Mouse (Mus musculus): ENCODE data around the gene Vash1.

Gene Vash1

DNA sequence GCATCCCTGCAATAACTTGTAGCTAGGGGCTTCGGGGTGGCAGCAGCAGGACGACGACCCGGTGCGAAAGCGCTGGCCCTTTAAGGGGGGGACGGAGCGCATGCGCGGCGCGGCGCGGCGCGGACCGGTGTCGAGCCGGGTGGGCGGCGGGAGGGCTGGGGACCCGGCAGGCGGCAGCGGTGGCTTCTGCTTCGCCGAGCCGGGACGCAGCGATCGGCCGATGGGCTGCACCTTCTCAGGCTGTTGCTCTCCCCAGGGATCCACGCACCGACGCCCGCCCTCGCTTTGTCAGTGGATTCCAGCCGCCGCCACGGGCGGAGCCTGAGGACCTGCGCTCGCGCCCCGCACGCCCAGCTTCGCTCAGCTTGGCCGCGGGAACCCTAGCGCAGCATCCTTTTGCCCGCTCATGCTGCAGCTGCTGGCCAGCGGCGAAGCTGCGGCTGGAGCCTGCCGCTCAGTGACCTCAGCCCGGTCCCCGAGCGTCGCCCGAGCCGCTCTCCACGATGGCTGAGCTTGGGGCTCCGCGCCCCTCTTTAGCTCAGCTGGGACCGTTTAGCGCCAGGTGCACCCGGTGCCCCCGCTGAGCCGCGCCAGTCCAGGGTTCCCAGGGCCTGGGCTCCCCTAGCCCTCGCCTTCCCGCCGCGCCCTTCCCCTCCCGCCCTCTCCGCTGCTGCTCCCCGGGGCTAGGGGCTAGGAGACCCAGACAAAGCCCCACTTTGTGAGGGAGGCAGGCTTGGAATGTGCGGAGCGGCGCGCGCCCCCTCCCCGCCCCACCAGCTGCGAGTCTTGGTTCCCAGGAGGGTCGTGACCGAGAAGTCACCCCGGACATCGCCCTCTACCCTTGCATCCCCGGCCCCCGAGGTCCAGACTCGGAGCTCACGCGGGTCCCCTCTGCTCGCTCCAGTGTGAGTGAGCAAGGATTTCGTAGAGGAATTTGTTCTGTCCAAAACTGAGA is at the start of gene Vash1:
Gene Vash1 (plus strand): TSS at position 110 of the 955 bp plus-strand sequence.
- peak; percentile 26 to 48 for DNase-seq

DNA sequence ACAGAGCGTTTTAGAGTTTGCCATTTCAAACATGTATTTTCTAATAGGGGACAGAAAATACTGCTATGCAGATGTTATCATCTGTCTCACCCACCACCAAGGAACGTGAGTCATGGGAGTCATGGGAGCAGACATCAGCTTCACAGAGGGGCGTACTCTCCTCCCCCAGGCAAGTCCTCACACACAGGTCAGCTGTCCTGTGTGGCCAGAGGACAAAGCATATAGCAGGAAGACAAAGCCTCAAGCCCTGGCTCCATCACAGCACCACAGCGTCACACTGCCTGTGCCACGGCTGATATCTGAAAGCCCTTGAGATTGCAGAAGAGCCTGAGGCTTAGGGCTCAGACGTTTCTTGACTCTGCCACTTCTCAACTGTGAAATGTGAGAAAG is 49.7 kb upstream of the Vash1 start:
- DNase-seq, result no peak

DNA sequence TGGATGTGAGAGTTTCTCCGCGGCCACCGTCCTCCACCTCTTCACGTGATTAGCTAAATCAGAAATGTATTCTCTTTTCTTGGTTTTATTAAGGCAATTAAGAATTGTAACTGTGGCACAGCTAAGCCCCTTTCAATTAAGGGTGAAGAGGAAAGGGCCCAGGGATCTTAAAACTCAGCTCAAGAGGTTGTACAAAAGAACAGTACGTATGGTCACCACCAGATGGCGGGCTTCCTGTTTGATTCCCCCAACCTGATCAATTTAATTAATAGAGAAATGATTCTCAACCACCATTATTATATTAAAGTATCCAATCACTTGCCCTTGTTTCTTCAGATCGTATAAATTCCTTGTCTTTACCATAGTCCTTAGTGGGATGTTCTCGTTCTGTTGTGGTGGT is 36.7 kb upstream of the Vash1 start:
- no peak for DNase-seq

DNA sequence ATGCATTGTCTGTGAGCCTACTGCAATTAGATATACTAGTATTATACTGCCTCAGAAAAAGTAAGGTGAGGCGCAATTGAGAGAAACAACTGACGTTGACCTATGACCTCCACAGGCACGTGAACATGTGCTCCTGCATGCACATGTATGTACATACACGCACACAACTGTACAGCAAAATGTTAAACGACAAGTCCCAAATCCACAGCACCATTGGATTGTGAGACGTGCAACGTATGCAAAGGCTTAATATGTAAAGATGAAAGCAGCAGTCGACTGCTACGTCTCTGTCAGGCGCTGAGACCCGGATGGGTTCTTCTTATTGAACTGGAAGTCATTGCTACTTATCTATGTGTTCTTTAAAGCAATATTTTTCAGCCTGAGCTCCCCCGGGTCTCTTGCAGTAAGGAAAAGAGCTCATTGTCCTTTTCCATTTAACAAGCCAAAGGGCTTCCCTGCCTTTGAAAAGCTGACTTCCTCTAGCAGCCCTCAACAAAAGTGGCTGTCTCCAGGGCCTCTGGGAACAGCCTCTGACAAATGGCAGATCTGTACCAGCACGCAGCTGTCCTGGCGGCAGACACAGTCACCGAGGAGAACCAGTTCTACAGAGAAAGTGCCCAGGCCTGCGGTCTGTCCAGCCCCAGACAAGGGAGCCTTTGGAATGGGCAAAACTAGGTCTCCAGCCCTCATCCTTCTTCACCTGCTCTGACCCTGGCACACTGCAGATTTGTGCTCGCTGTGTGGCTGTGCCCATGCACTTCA is 33.8 kb upstream of the Vash1 start:
- DNase-seq, result no peak

DNA sequence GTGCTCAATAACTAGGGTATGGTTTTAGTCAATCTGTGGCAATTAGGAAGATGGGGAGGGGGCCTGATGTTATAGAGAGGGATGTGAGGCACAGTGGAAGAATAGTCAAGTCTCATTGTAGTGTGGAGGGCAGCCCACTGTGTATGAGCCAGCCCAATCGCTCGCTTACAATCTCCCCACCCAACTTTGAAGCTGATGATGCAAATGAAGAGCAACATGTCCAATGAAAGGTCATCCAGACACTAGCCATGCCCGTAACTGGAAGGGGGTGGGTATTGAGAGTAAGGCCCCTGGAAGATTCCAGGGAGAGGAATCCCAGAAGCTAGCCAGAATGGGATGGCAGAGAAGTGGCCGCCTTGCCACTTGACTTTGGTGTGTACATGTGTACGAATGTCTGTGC is 33.0 kb upstream of the Vash1 start:
- DNase-seq, result no peak

DNA sequence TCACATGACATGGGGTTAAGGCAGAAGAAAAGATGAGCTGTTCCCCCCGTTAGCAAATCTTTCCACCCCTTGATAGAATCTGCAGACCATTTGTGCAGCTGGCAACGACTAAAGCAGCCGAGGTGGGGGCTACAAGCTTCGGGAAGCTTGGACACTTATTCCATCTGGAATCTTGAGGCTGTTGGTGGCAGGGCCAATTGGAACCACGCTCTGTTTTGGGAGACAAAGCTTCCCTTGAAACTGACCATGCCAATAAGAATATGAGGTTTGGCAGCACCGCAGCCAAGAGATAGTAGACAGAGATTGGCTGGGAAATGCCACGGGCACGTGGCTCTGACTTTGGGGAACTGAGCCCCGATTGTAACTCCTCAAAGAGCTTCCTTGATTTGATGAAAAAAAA is 31.7 kb upstream of the Vash1 start:
- no peak for DNase-seq

DNA sequence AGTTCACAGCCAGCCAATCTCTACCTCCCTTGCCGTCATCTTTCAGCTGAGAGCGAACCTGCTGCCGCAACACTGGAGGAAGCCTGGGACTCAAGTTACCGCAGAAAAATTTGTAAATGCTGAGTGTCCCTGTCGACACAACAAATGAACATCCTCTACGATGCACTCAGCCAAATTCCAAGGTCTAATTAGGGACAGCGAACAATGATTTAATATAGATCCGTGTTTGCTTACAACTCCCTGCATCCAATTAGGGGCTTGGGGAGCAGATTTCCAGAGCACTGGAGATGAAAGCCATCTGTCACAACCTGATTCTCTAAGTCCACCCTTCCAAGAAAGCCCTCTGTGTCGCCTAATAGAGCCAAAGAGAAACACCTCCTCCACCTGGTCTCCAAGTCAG is 31.2 kb upstream of the Vash1 start:
- DNase-seq, result no peak

DNA sequence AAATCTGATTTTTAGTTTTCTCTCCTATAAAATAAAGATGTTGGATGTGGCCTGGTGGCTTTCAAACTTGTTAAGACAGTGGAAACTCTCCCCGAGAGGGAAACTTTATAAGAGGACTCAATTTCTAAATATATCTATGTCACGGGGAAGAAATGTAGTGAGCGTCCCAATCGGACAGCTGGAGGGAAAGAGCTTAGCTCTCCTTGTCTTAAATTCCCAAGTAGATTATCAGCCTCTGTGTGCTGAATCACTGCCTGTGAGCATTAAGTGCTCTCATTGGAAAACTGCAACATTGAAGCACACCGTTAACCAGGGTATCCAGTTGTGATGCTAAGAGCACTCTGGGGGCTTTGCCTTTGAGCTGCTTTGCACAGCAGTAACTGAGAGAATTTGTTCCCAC is 30.8 kb upstream of the Vash1 start:
- no peak for DNase-seq

DNA sequence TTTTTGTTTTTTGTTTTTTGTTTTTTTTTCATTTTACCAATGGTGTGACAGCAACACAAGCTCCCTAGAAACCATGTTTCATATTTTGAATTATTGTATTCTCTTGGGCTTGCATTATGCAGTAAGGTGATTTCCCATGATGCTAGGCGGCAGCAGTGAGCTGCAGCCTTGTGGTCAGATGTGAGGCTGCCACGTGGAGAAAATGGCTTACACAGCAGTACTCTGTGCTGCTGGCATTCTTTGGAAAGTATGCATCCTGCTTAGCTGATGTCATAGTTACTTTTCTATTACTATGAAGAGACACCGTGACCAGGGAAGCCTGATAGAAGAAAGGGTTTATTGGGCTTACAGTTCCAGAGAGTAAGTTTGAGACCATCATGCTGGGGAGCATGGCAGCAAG is 30.0 kb upstream of the Vash1 start:
- DNase-seq, result no peak

DNA sequence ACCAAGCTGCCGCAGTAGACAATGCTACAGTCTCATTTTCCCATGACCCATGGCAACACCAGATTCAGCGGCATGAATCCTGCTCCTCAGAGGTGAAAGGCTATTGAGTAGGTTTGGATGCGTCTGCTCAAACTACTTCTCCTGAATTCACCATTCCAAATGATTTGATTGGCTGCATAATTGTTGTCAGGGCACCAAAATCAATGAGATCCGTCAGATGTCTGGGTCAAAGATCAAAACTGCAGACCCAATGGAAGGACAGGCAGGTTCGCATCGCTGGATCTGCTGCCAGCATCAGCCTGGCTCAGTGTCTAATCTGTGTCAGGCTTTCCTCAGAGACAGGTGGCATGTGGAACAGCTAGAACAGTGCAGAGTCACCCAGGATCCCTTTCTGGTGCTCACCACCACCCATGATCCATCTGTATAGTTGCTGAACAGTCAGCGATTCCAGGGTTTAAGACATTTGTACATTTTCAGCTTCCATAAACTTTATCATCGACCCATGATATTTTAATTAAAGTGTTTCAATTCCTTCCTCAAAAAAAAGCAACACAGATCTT is 27.1 kb upstream of the Vash1 start:
- DNase-seq, result no peak

DNA sequence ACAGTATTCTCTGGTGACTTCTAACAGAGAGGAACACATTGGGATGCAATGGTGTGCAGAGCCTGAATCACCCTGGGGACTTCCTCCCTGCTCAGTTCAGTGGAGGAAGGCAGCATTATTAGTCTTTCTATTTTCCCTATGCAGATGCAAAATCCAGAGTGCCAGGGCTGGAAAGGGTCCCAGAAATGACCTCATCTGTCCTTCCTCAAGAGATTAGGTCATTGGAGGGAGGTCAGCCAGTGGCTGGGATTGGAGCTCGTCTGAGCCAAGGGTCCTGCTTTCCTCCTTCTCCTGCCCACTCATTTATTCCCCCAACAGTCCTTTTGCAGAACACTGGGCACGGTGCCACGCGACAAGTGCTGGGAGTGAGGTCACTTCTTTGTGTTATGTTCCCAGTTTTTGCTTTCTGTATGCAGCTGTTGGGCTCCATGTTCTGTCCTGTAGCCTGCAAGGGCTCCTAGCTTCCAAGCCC is 25.9 kb upstream of the Vash1 start:
- peak; percentile 71 to 77 for DNase-seq

DNA sequence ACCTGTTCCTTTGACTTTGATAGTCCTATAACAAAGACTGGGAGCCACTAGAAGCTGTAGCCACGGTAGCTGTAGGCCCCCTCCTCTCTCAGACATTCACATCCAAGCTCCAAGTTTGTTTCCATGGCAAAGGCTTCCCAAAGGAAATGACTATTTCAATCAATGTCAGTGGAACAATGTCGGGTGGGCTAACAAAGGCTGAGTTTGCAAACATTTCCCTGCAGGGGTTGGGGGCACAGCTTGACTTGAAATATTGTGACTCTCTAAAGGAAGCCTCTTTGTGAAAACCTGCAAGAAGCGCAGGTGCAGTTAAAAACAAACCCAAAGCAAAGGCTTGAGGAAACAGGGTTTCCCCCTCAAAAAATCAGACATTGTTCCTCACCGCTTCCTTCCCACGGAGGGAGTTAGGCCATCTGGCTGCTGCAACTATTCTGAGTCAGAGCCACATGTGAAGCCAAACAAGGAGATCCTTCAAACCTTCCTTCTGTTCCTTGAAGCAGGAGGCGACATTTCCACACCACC is 19.0 kb upstream of the Vash1 start:
- no peak for DNase-seq

DNA sequence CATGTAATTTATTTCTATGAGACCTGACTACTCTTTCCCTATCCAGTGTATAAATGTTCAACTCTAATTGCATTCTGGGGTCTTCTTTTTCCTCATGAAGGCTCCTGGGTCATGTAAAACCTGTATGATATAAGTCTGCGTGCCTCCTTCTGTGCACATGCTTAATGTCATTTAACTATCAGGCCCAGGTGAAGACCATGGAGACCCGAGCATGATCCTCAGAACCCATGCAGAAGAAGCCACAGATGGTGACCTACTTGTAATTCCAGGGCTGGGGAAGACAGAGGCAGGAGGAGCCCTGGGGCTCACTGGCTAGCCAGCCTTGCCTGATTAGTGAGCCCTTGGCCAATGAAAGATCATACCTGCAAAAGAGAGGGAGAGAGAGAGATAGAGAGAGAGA is 18.0 kb upstream of the Vash1 start:
- no peak for DNase-seq

DNA sequence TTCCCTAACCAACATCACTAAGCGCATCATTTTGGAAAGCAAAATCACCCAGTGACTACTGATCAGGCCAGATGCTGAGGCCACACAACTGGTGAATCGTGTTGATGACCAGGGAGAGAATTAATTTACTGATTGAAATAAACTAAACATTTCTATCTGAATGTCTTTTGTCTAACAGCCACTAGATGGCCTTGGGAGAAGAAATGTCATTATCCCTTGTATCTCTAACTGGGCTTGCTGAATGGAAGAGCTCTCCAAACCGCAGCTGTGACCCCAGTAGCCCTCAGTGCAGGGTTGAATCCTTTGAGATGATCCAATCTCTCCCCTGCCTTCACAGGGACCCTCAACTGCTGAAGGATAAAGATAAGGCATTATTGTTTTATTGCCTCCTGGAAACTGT is 12.8 kb upstream of the Vash1 start:
- DNase-seq, result no peak

DNA sequence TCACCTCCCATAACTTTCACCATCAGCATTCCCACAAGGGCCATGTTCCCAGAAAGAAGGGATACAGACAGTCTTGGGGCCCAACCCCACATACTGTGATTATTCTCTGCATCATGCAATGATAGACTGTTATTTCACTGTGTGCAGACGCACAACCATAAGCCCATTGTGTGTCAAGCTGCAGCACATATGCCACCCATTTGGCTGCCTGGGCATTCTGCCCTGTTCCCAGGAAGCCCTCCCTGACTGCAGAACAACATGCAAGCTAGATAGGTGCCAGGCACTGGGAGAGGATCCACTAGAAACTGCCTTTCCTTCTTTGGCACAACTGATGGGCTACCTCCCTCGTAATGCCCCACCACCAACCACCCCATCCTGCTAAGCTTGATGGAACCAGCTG is 10.1 kb upstream of the Vash1 start:
- DNase-seq, result no peak

DNA sequence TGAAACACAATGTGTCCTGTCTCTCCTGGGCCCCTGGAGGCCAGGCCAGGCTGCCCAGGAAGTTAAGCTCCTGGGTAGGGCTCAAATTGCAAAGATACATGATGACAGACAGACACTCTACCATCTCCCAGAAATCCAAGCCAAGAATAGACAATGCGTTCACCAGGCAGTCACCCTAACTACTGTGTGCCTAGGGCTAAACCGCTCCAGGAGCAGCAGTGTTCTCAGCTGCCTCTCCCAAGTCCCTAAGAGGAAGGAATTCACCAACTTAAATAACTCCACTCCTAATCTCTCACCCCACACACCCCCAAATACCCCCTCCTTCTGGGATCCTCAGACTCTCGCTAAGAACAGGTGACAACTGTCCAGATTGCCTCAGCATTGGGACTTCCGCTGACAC is 6.4 kb upstream of the Vash1 start:
- DNase-seq, result no peak

DNA sequence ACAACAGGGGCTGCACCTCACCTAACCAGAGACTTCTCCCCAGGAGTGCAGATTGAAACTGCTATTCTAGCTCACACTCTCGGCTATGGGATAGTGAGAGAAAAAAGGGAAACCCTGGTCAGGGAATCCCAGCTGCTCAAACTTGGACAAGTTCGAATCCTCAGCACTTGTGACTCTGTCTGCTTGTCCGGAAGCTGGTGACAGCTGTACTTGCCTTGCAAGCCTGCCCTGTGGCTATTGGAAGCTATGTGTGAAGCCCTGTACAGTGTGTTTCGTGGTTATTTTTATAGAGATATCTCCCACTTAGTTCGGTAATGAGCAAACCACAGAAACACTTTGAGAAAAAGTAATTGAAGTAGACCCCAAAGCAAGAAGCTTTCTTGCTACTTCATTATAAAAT is 6.0 kb upstream of the Vash1 start:
- DNase-seq, result no peak

DNA sequence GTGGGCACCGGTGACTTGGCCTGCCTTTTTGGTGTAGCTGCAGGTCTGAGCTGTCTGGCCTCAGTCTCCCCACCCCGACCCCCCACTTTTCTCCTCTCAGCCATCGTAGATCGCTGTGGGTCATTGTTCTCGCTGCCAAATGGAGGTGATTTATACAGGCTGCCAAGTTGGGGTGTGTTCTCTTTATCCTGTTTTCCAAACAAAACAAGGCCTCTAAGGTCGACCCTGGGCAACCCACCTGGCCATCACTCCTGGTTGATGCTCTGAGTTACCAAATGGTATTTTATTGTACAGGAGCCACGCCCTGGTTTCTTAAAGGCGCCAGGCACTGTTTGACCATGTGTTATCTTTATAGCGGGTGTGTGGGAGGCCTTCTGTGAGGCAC is 1.0 kb downstream of the Vash1 start:
- DNase-seq, result no peak

DNA sequence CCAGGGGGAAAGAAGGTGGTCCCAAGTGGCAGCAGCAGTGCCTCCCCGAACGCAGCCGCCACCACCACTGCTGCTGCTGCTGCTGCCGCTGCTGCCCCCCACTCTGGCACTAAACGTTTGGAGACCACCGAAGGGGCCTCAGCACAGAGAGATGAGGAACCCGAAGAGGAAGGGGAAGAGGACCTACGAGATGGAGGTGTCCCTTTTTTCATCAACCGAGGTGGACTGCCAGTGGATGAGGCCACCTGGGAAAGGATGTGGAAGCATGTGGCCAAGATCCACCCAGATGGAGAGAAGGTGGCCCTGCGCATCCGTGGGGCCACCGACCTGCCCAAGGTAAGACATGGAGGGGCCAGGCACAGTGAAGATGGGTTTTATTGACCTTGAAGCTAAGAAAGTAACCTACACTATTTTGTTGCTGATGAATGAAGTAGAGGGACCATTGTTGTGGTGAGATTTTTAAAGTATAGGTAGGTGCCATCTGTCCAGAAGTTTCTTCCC is 1.5 kb downstream of the Vash1 start:
- DNase-seq, result no peak

DNA sequence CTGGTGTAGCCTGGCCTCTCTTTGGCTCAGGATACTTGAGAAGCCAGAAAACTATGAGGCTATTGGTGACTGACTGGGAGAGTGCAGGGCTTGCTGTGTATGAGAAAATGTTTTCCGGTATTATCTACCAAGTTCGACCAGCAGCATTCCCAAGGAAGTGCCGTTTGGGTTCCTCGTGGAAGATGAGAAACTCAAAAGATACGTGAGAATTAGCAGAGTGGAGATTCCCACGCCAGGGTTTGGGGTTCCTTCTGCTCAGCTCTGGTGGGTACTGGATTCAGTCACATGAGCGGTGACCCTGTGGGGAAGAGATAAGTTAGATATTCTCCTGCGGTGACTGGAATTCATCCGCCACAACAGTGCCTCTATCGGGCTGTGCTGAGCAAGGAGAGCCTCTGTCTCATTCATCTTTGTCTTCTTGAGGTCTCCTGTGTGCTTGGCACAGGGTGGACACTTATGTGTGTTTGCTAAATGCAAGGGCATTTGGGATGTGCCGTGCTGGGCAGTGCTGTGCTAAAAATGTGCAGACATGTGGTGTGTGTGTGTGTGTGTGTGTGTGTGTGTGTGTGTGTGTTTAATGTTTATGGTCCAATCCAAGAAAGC is 2.2 kb downstream of the Vash1 start:
- no peak for DNase-seq

DNA sequence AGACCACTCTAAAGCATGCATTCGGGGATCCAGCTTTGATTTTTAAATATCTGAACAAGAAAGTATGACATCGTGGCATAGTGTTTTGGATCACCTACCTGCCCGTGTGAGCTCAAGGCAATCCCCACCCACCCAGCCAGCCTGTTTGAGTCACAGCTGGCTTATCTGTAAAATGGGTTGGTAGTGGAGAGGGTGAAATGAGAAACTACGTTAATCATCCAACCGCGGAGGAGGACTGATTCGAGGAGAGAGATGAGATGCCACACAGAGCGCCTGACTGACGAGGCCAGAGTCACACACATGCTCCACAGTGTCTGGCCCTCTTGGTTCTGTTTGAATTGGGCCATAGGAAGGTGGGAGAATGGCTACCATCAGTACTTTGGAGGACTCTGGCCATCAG is 3.1 kb downstream of the Vash1 start:
- no peak for DNase-seq

DNA sequence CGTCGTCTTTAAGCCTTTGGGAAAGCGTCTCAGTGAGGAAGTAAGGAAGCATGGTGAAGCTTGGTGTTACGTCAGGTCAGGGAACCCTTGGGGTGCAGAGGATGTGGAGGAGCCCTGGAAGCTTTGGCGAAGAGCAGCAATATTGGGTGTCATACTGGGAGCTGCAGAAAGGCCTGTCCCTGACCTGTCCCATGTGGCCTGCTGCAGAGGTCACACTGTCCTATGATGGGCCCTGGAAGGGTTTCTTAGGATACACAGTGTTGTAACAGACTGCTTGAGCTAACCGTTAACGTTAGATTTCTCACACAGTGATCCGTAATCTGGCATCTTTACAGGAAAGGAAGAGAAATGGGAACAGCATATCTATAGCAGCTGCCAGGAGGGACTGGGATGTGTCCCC is 3.7 kb downstream of the Vash1 start:
- DNase-seq, result no peak

DNA sequence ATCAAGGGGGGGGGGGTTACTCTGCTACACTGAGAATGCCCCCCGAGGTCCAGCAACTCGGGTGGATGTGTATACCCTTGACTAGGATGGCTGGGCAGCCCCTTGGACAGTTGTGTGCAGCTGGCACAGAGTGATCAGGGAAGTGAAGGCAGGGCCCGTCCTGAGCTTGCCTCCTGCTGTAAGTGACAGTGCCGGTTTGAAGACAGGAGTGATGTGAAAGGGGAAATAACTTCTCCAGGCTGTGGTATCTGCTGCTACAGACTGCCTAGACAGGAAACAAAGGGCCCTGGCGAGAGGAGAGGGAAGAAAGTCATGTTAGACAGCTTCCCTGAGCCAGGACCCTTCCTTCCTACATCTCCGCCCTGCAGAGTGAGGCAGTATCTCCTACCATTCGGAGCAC is 5.2 kb downstream of the Vash1 start:
- DNase-seq, result no peak
